In genomic region chr7:129678431-129678830, GRCm38 (mm10) we compare ENCODE assay signal across 13 mouse cellular contexts.
DNase-seq lines count a peak whose midpoint lies in the region; ATAC-seq and TF ChIP-seq lines count a peak whose summit lies in the region.
"Had no signal": no experiment of that assay in that cellular context is flagged by ENCODE, and none has a peak within 500 bp of the region (broad histone marks: within the 10 kb centered on the region; RNA-seq: fewer than 3 reads in every experiment).

No protein-coding gene starts in this region.

- H3K27ac ChIP-seq in embryonic facial prominence, embryonic 13.5 days: peak overlapping the region; percentile 62
- no peak overlapping the region for H3K27ac ChIP-seq in embryonic facial prominence, embryonic 10.5 days (replicated peaks)
- 0 out of 2 replicates have a peak overlapping the region, but pooled peaks have one; percentile 24 for H3K27ac ChIP-seq in neural tube, embryonic 13.5 days (replicated peaks)
- no peak overlapping the region for H3K27ac ChIP-seq in lung, postnatal 0 days (ENCODE audit: low read length)
- no peak overlapping the region for H3K27ac ChIP-seq in hindbrain, embryonic 10.5 days

- peak; percentile 51; the same call in 1 of the 2 replicates for TF ChIP-seq EP300 in lung, postnatal 0 days (IDR thresholded peaks at IDR 0.05)

- H3K4me2 ChIP-seq in embryonic facial prominence, embryonic 13.5 days: no peak overlapping the region
- H3K4me2 ChIP-seq in neural tube, embryonic 13.5 days: no peak overlapping the region
- H3K4me2 ChIP-seq in lung, postnatal 0 days (replicated peaks; ENCODE audit: low read depth, low read length): no peak overlapping the region

- no peak overlapping the region for H3K9ac ChIP-seq in embryonic facial prominence, embryonic 13.5 days
- H3K9ac ChIP-seq in neural tube, embryonic 13.5 days: no peak overlapping the region
- H3K9ac ChIP-seq in lung, postnatal 0 days (replicated peaks; ENCODE audit: low read depth): no peak overlapping the region

- H3K4me3 ChIP-seq in embryonic facial prominence, embryonic 13.5 days: no peak overlapping the region
- H3K4me3 ChIP-seq in embryonic facial prominence, embryonic 10.5 days: no peak overlapping the region
- no peak overlapping the region for H3K4me3 ChIP-seq in neural tube, embryonic 13.5 days
- no peak overlapping the region for H3K4me3 ChIP-seq in lung, postnatal 0 days (ENCODE audit: low read depth, low read length)
- H3K4me3 ChIP-seq in hindbrain, embryonic 10.5 days: no peak overlapping the region
- H3K4me3 ChIP-seq: megakaryocyte, embryonic 14.5 days had no signal

- no peaks in the 10 kb centered on the region for H3K27me3 ChIP-seq in embryonic facial prominence, embryonic 13.5 days
- H3K27me3 ChIP-seq in embryonic facial prominence, embryonic 10.5 days (replicated peaks; ENCODE audit: low read depth, poor library complexity, severe bottlenecking): no peaks in the 10 kb centered on the region; the same call in 1 of the 2 replicates
- H3K27me3 ChIP-seq in neural tube, embryonic 13.5 days: peaks cover 42% of the 10 kb centered on the region
- no peaks in the 10 kb centered on the region for H3K27me3 ChIP-seq in lung, postnatal 0 days (replicated peaks; ENCODE audit: insufficient read depth, low read length)
- H3K27me3 ChIP-seq in hindbrain, embryonic 10.5 days (ENCODE audit: insufficient read depth, poor library complexity, severe bottlenecking): peaks cover 9% of the 10 kb centered on the region

- no peak for TF ChIP-seq CTCF in lung, postnatal 0 days (IDR thresholded peaks at IDR 0.05)

- no peak for ATAC-seq in embryonic facial prominence, embryonic 13.5 days (ENCODE audit: insufficient number of reproducible peaks, insufficient read depth, low FRiP score, low TSS enrichment, low read depth)
- ATAC-seq in neural tube, embryonic 13.5 days (ENCODE audit: low read depth): no peak
- ATAC-seq in lung, postnatal 0 days: peak; percentile 18; the same call in 1 of the 2 replicates

- WGBS in embryonic facial prominence, embryonic 13.5 days: 65% methylated on average over 8 of the region's 8 CpGs
- 73% methylated on average over 8 of the region's 8 CpGs for WGBS in embryonic facial prominence, embryonic 10.5 days
- WGBS in neural tube, embryonic 13.5 days: 36% methylated on average over 8 of the region's 8 CpGs
- 30% methylated on average over 8 of the region's 8 CpGs for WGBS in lung, postnatal 0 days
- 66% methylated on average over 8 of the region's 8 CpGs for WGBS in hindbrain, embryonic 10.5 days

- no peak for DNase-seq in embryonic facial prominence, embryonic 10.5 days (ENCODE audit: low spot score)
- no peak for DNase-seq in neural tube, embryonic 10.5 days (ENCODE audit: extremely low spot score, low spot score)
- peak; percentile 54 for DNase-seq in lung, postnatal 0 days (ENCODE audit: low spot score)
- DNase-seq in spleen, adult 18-20 months: no peak
- no peak for DNase-seq in hindbrain, embryonic 10.5 days (ENCODE audit: low spot score)
- no peak for DNase-seq in embryo, embryonic 10.5 days (ENCODE audit: low spot score)
- DNase-seq: cerebellum, adult 8-10 months; heart, adult 11 months; heart, postnatal 10 days; liver had no signal

- no peaks in the 10 kb centered on the region for H3K36me3 ChIP-seq in embryonic facial prominence, embryonic 13.5 days
- no peaks in the 10 kb centered on the region for H3K36me3 ChIP-seq in embryonic facial prominence, embryonic 10.5 days (replicated peaks)
- H3K36me3 ChIP-seq in neural tube, embryonic 13.5 days: no peaks in the 10 kb centered on the region
- no peaks in the 10 kb centered on the region for H3K36me3 ChIP-seq in lung, postnatal 0 days (ENCODE audit: insufficient read depth, low read length)
- H3K36me3 ChIP-seq in hindbrain, embryonic 10.5 days: no peaks in the 10 kb centered on the region

- H3K9me3 ChIP-seq in embryonic facial prominence, embryonic 13.5 days: no peaks in the 10 kb centered on the region
- no peaks in the 10 kb centered on the region for H3K9me3 ChIP-seq in embryonic facial prominence, embryonic 10.5 days
- H3K9me3 ChIP-seq in neural tube, embryonic 13.5 days: no peaks in the 10 kb centered on the region
- no peaks in the 10 kb centered on the region for H3K9me3 ChIP-seq in lung, postnatal 0 days (ENCODE audit: low read length)
- H3K9me3 ChIP-seq in hindbrain, embryonic 10.5 days: no peaks in the 10 kb centered on the region

- H3K4me1 ChIP-seq in embryonic facial prominence, embryonic 13.5 days: peaks cover 17% of the 10 kb centered on the region
- H3K4me1 ChIP-seq in embryonic facial prominence, embryonic 10.5 days: peaks cover 35% of the 10 kb centered on the region
- peaks cover 35% of the 10 kb centered on the region for H3K4me1 ChIP-seq in neural tube, embryonic 13.5 days (replicated peaks)
- H3K4me1 ChIP-seq in lung, postnatal 0 days (ENCODE audit: insufficient read depth, low read depth, low read length): peaks cover 3% of the 10 kb centered on the region; the same call in 1 of the 2 replicates
- peaks cover 56% of the 10 kb centered on the region for H3K4me1 ChIP-seq in hindbrain, embryonic 10.5 days (replicated peaks)
- H3K4me1 ChIP-seq: megakaryocyte, embryonic 14.5 days had no signal

Comparison
In these comparisons a context has a peak if more than half of its experiments do, and no peak if none do; other contexts are left out.
1. H3K27ac ChIP-seq: peak in embryonic facial prominence, embryonic 13.5 days (single experiment) and neural tube, embryonic 13.5 days (single experiment); none in embryonic facial prominence, embryonic 10.5 days (single experiment), lung, postnatal 0 days (single experiment) and hindbrain, embryonic 10.5 days (single experiment).